Mouse (Mus musculus) cerebellum, adult 2 months (tissue): ENCODE measurements around the gene Il20rb. TPM values are rescaled to one million over a fixed set of nuclear protein-coding genes. Genes with fewer than 3 reads are reported as not detected.

Experiments
- DNase-seq, 2 experiments: peaks; one replicate each; pipeline ENCODE4 v3.0.0; 2021
- H3K27ac ChIP-seq: fragments of 200-500 bp; 2 replicates; pipeline ENCODE4 v1.5.1; 2012; ENCODE audit warnings: low read length, control low read depth, inconsistent platforms; ENCODE audit not compliant: insufficient read depth
- H3K27me3 ChIP-seq: fragments of 200-500 bp; 2 replicates; pipeline ENCODE4 v1.6.1; 2012; ENCODE audit warnings: inconsistent platforms, mild to moderate bottlenecking, low read length, moderate library complexity; ENCODE audit not compliant: control insufficient read depth, insufficient read depth
- H3K4me1 ChIP-seq: fragments of 200-500 bp; 2 replicates; pipeline ENCODE4 v1.6.1; 2011; ENCODE audit warnings: low read length; ENCODE audit not compliant: control insufficient read depth, insufficient read depth
- H3K4me3 ChIP-seq: fragments of 200-500 bp; replicated peaks from 2 replicates; pipeline ENCODE3; 2011; ENCODE audit warnings: mild to moderate bottlenecking, low read depth, low read length, control low read depth; ENCODE audit not compliant: insufficient read depth
- CTCF ChIP-seq: fragments of 200-500 bp; IDR thresholded peaks from 2 replicates; pipeline ENCODE4 v1.5.1; 2011; ENCODE audit warnings: low read depth, mild to moderate bottlenecking, control low read depth, low read length, moderate library complexity, borderline replicate concordance; ENCODE audit not compliant: insufficient read depth
- POLR2A ChIP-seq: fragments of 200-500 bp; IDR thresholded peaks from 2 replicates; pipeline ENCODE4 v1.6.1; 2011; ENCODE audit warnings: low read length, control low read depth, borderline replicate concordance; ENCODE audit not compliant: insufficient read depth
- WGBS: fragments of 180-500 bp; shearing (Covaris S2); methylation state at CpG from one replicate; pipeline ENCODE4 v1.1.7; 2018; 5-methylcytosine and 5-hydroxymethylcytosine counted together
- polyA plus RNA-seq: library from polyadenylated mRNA; depleted of rRNA; stranded (reverse); fragments of >200 nt; gene quantifications from 2 replicates; pipeline ENCODE4 v1.2.3, GENCODE M21; 2012

The Il20rb gene
- polyA plus RNA-seq, 1 experiment: 76.5 TPM

GRCm38 (mm10) chr9:100439481-100439880, 47.1 kb downstream of the Il20rb start:
- no peak overlapping the region for H3K27ac ChIP-seq
- TF ChIP-seq POLR2A (no peak), CTCF (no peak)
- 37% methylated on average over 8 of the region's 8 CpGs for WGBS
- no peaks in the 10 kb centered on the region for H3K4me1 ChIP-seq
- DNase-seq: no peak
- no peak overlapping the region for H3K4me3 ChIP-seq
- no peaks in the 10 kb centered on the region for H3K27me3 ChIP-seq

DNA sequence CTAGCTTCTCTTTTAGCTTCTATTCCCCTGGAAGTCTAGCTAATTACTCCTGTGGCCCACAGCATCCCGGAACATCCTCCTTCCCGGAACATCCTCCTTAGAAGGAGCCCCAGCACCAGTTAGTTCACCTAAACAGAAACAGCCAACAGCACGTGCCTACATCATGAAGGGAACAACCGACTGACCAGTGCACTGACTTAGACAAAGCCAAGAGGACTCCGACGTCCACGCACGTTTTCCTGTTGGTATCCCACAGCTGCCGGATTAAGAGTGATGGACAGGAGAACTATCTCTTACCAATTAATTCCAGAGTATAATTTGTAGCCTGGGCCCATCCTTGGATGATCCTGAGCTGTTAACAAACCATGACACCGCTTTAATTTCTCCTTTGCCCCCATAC, 47.6 kb downstream of the Il20rb start:
- no peak for TF ChIP-seq POLR2A
- TF ChIP-seq CTCF: no peak
- 77% methylated on average over 10 of the region's 10 CpGs for WGBS
- Histone ChIP-seq H3K4me3 (no peak overlapping the region), H3K27ac (no peak overlapping the region), H3K4me1 (no peaks in the 10 kb centered on the region), H3K27me3 (no peaks in the 10 kb centered on the region)
- no peak for DNase-seq

GRCm38 (mm10) chr9:100436865-100437595, 49.6 kb downstream of the Il20rb start:
- TF ChIP-seq CTCF: no peak
- no peak for TF ChIP-seq POLR2A
- no peak overlapping the region for H3K27ac ChIP-seq
- no peak overlapping the region for H3K4me3 ChIP-seq
- DNase-seq: no peak
- 87% methylated on average over 8 of the region's 8 CpGs for WGBS
- H3K27me3 ChIP-seq: no peaks in the 10 kb centered on the region
- no peaks in the 10 kb centered on the region for H3K4me1 ChIP-seq

- WGBS: 46% methylated on average over 2 of the region's 2 CpGs
Measured at GRCm38 (mm10) chr9:100431355-100431754, 55.2 kb downstream of the Il20rb start.

GRCm38 (mm10) chr9:100430911-100431310, 55.7 kb downstream of the Il20rb start:
- TF ChIP-seq POLR2A (no peak), CTCF (no peak)
- no peak for DNase-seq
- no peaks in the 10 kb centered on the region for H3K4me1 ChIP-seq
- no peak overlapping the region for H3K27ac ChIP-seq
- no peak overlapping the region for H3K4me3 ChIP-seq
- WGBS: 85% methylated on average over 2 of the region's 2 CpGs
- no peaks in the 10 kb centered on the region for H3K27me3 ChIP-seq

More at GRCm38 (mm10) chr9:100431355-100431754, 55.2 kb downstream of the Il20rb start:
- TF ChIP-seq CTCF: no peak
- no peak for TF ChIP-seq POLR2A
- no peak for DNase-seq
- Histone ChIP-seq H3K27ac (no peak overlapping the region), H3K4me1 (no peaks in the 10 kb centered on the region), H3K27me3 (no peaks in the 10 kb centered on the region), H3K4me3 (no peak overlapping the region)

GRCm38 (mm10) chr9:100419644-100420043, 66.9 kb downstream of the Il20rb start:
- no peaks in the 10 kb centered on the region for H3K27me3 ChIP-seq
- no peaks in the 10 kb centered on the region for H3K4me1 ChIP-seq
- H3K4me3 ChIP-seq: no peak overlapping the region
- WGBS: 70% methylated on average over 8 of the region's 8 CpGs
- TF ChIP-seq POLR2A: no peak
- TF ChIP-seq CTCF: no peak
- no peak for DNase-seq
- no peak overlapping the region for H3K27ac ChIP-seq

DNA sequence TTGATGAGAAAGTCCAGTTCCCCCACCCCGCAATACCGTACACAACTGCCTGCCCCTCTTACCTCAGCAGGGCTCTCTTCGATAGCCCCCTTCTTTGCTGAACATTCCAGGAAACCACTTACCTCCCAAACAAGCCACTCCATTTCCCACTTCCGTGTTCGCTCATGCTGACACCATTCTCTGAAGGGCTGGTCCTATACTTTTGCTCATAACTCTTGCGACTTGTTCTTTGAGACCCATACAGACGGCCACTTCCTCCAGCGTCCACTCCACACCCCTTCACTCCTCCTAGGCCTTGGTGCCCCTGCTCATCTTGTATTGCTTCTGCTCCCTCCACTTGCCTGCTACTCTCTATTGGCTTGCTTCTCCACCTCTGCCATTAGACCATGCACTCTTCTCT, 67.5 kb downstream of the Il20rb start:
- H3K4me3 ChIP-seq: no peak overlapping the region
- 88% methylated on average over 8 of the region's 8 CpGs for WGBS
- no peak overlapping the region for H3K27ac ChIP-seq
- TF ChIP-seq POLR2A (no peak), CTCF (no peak)
- H3K4me1 ChIP-seq: no peaks in the 10 kb centered on the region
- H3K27me3 ChIP-seq: no peaks in the 10 kb centered on the region
- DNase-seq: no peak

GRCm38 (mm10) chr9:100416756-100417155, 69.8 kb downstream of the Il20rb start:
- no peak for TF ChIP-seq POLR2A
- DNase-seq: no peak
- WGBS: 85% methylated on average over 1 of the region's 1 CpGs

DNA sequence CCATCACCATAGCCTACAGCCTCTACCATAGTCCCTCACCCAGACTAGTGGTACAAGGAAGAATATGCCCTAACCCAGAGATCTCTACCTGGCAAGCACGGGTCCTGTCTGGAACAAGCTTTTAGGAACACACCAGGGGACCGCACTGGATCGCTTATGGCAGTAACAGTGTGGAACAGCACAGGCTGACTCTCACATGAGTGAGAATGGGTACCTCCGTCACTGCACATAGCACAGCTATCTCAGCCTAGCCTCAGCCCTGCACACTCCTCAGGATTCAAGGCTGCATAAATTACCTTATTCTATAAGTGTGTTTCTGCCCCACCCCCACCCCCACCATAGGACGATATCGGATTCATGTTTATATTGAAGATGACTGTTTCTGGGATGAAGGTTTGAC, 70.3 kb downstream of the Il20rb start:
- Histone ChIP-seq H3K27me3 (no peaks in the 10 kb centered on the region), H3K4me3 (no peak overlapping the region), H3K27ac (no peak overlapping the region), H3K4me1 (no peaks in the 10 kb centered on the region)
- TF ChIP-seq CTCF: no peak
- TF ChIP-seq POLR2A: no peak
- WGBS: 53% methylated on average over 6 of the region's 6 CpGs
- no peak for DNase-seq

More at GRCm38 (mm10) chr9:100416756-100417155, 69.8 kb downstream of the Il20rb start:
- Histone ChIP-seq H3K4me3 (no peak overlapping the region), H3K27ac (no peak overlapping the region), H3K4me1 (no peaks in the 10 kb centered on the region), H3K27me3 (no peaks in the 10 kb centered on the region)
